Mouse (Mus musculus) erythroblast, embryonic 14.5 days (primary cell): Measurements from ENCODE around the gene Cgrrf1. TPM values are rescaled to one million over a fixed set of nuclear protein-coding genes. Genes with fewer than 3 reads are reported as not detected.

Source experiments
- H3K27me3 ChIP-seq: 2 replicates; pipeline ENCODE4 v1.6.1; 2012; ENCODE audit warnings: inconsistent platforms; ENCODE audit not compliant: control insufficient read depth
- H3K36me3 ChIP-seq: 2 replicates; pipeline ENCODE4 v1.6.1; 2012; ENCODE audit warnings: mild to moderate bottlenecking, inconsistent platforms; ENCODE audit not compliant: control insufficient read depth
- H3K4me1 ChIP-seq: 2 replicates; pipeline ENCODE4 v1.6.1; 2012; ENCODE audit warnings: inconsistent platforms; ENCODE audit not compliant: control insufficient read depth
- H3K4me3 ChIP-seq: replicated peaks from 2 replicates; pipeline ENCODE3; 2012; ENCODE audit warnings: moderate library complexity, mild to moderate bottlenecking, inconsistent platforms
- H3K9me3 ChIP-seq: 2 replicates; pipeline ENCODE4 v1.6.1; 2012; ENCODE audit warnings: low read length, inconsistent platforms, mixed read lengths; ENCODE audit not compliant: control insufficient read depth
- GATA1 ChIP-seq: IDR thresholded peaks from 2 replicates; pipeline ENCODE4 v1.6.1; 2012; ENCODE audit warnings: low read length, inconsistent platforms, mixed read lengths
- TAL1 ChIP-seq: IDR thresholded peaks from 3 replicates; pipeline ENCODE4 v1.6.1; 2012; ENCODE audit warnings: low read length, inconsistent platforms, mixed read lengths
- polyA plus RNA-seq: library from polyadenylated mRNA; stranded (reverse); fragments of >175 nt; gene quantifications from 2 replicates; pipeline ENCODE4 v1.2.3, GENCODE M21; 2012

The Cgrrf1 gene
- polyA plus RNA-seq, 1 experiment = 2.7 TPM

GRCm38 (mm10) chr14:46848736-46849135 is 16.8 kb downstream of the Cgrrf1 start:
- peaks cover 3% of the 10 kb centered on the region; the same call in 1 of the 2 replicates for H3K4me1 ChIP-seq
- H3K27me3 ChIP-seq = no peaks in the 10 kb centered on the region
- H3K4me3 ChIP-seq = no peak overlapping the region
- H3K36me3 ChIP-seq = peaks cover 27% of the 10 kb centered on the region
- TF ChIP-seq TAL1 (no peak), GATA1 (no peak)
- no peaks in the 10 kb centered on the region for H3K9me3 ChIP-seq

GRCm38 (mm10) chr14:46849769-46850168 is 17.8 kb downstream of the Cgrrf1 start:
- no peak for TF ChIP-seq GATA1
- TF ChIP-seq TAL1 = no peak
- H3K9me3 ChIP-seq = no peaks in the 10 kb centered on the region
- H3K4me1 ChIP-seq = peaks cover 3% of the 10 kb centered on the region; the same call in 1 of the 2 replicates
- no peak overlapping the region for H3K4me3 ChIP-seq
- no peaks in the 10 kb centered on the region for H3K27me3 ChIP-seq
- H3K36me3 ChIP-seq = peaks cover 23% of the 10 kb centered on the region

- Histone ChIP-seq H3K4me1 (no peaks in the 10 kb centered on the region), H3K4me3 (no peak overlapping the region), H3K9me3 (no peaks in the 10 kb centered on the region), H3K36me3 (peaks cover 3% of the 10 kb centered on the region), H3K27me3 (no peaks in the 10 kb centered on the region)
- no peak for TF ChIP-seq GATA1
- TF ChIP-seq TAL1 = no peak
Measured at GRCm38 (mm10) chr14:46853677-46854076, 21.8 kb downstream of the Cgrrf1 start.

- Histone ChIP-seq H3K27me3 (no peaks in the 10 kb centered on the region), H3K4me1 (no peaks in the 10 kb centered on the region), H3K9me3 (no peaks in the 10 kb centered on the region), H3K4me3 (no peak overlapping the region), H3K36me3 (no peaks in the 10 kb centered on the region)
- no peak for TF ChIP-seq GATA1
- TF ChIP-seq TAL1 = no peak
Measured at GRCm38 (mm10) chr14:46862922-46863321, 31.0 kb downstream of the Cgrrf1 start.

GRCm38 (mm10) chr14:46880935-46881334 is 49.0 kb downstream of the Cgrrf1 start:
- H3K36me3 ChIP-seq = no peaks in the 10 kb centered on the region
- no peak overlapping the region for H3K4me3 ChIP-seq

GRCm38 (mm10) chr14:46881581-46882430 is 49.9 kb downstream of the Cgrrf1 start:
- no peaks in the 10 kb centered on the region for H3K4me1 ChIP-seq
- H3K36me3 ChIP-seq = no peaks in the 10 kb centered on the region
- peak overlapping the region; percentile 41 for H3K4me3 ChIP-seq
- peaks cover 8% of the 10 kb centered on the region; the same call in 1 of the 2 replicates for H3K9me3 ChIP-seq
- peaks cover 69% of the 10 kb centered on the region for H3K27me3 ChIP-seq
- TF ChIP-seq GATA1 = no peak

More at GRCm38 (mm10) chr14:46880935-46881334, 49.0 kb downstream of the Cgrrf1 start:
- Histone ChIP-seq H3K9me3 (peaks cover 8% of the 10 kb centered on the region; the same call in 1 of the 2 replicates), H3K4me1 (no peaks in the 10 kb centered on the region), H3K27me3 (peaks cover 62% of the 10 kb centered on the region)
- TF ChIP-seq GATA1 (no peak), TAL1 (no peak)

- Histone ChIP-seq H3K36me3 (no peaks in the 10 kb centered on the region), H3K9me3 (peaks cover 8% of the 10 kb centered on the region; the same call in 1 of the 2 replicates), H3K27me3 (peaks cover 75% of the 10 kb centered on the region), H3K4me3 (peak within 1 kb of the TSS; percentile 41), H3K4me1 (no peaks in the 10 kb centered on the region)
- TF ChIP-seq TAL1 = no peak
- no peak for TF ChIP-seq GATA1
Measured at GRCm38 (mm10) chr14:46882431-46883067, 50.6 kb downstream of the Cgrrf1 start, which contains the start of gene Samd4. TSS of gene Samd4 (plus strand) at chr14:46882854.

- peaks cover 8% of the 10 kb centered on the region; the same call in 1 of the 2 replicates for H3K9me3 ChIP-seq
- no peaks in the 10 kb centered on the region for H3K4me1 ChIP-seq
- peak overlapping the region; percentile 37 for H3K4me3 ChIP-seq
- no peak for TF ChIP-seq TAL1
- no peak for TF ChIP-seq GATA1
- peaks cover 77% of the 10 kb centered on the region for H3K27me3 ChIP-seq
- no peaks in the 10 kb centered on the region for H3K36me3 ChIP-seq
Measured at GRCm38 (mm10) chr14:46883068-46883870, 51.3 kb downstream of the Cgrrf1 start.
